Mouse (Mus musculus) induced T-regulatory cell, adult 2 months (primary cell): Measurements from ENCODE around the gene Slc16a5.

ENCODE experiments used
- DNase-seq: peaks from one replicate; pipeline ENCODE4 v3.0.0-alpha.2; 2012; ENCODE audit warnings: low read depth

Slc16a5 gene

GRCm38 (mm10) chr11:115462243-115462891 lies at the start of gene Slc16a5:
Slc16a5 (plus strand) TSS chr11:115462474.
- no peak for DNase-seq

- DNase-seq: peak; percentile 96
These were observed 42.6 kb upstream of the Slc16a5 start, which contains the start of the genes Atp5h and Kctd2 for GRCm38 (mm10) chr11:115419531-115420237. Atp5h (minus strand) TSS chr11:115419962. Kctd2 (plus strand) TSS chr11:115420128.

- peak; percentile 55 for DNase-seq
These were observed 41.7 kb upstream of the Slc16a5 start for GRCm38 (mm10) chr11:115420336-115421190.

GRCm38 (mm10) chr11:115421328-115421727 lies 40.9 kb upstream of the Slc16a5 start:
- no peak for DNase-seq

DNA sequence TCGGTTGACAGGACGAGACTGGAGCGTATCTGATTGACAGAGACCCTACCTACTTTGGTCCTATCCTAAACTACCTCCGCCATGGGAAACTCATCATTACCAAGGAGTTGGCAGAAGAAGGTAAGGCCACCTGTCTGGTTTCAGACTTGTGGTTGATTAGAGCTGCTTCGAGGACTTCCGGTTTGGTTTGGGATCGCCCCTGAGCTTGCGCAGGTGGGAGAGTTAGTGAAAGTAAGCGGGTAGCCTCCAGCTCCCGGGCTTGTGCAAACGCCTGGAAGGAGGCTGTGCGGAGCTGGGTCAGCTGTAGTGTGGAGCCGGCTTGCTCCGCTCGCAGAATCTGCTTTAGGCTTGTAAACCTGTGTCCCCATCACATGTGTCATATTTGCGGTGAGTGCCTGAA lies 40.3 kb upstream of the Slc16a5 start:
- DNase-seq: no peak

DNA sequence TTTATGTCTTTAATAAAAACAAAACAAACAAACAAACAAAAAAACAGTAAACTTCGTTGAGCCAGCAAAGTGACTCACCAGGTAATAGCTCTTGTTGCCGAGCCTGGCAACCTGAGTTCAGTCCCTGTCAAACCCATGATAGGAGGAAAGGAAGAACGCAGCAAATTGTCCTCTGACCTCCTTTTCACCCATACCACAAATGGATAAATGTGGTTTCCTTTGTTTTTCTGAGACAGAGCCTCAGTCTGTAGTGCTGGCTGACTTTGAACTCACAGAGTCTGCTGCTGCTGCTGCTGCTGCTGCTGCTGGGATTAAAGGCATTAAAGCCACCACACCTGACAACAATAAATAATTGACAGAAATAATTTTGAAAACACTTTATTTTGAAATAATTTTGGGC lies 39.2 kb upstream of the Slc16a5 start:
- DNase-seq: no peak

DNA sequence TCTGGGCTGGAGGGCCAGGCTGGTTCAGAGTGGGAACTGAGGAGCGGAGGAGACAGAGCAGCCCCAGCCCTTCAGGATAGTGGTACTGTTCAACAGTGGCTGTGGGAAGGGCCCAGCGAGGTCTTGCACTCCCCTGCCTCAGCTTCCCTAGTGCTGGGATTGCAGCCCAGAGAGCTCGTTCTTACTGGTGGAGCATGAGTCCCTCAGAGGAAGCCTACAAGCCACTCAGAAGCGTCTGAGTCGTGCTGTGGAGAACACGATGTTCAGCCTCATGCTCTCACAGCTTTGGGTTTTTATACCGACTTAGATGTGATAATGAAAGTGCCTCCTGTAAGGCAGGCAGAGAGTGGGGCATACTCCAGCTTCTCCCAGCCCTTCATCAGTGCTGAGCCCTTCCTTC lies 37.6 kb upstream of the Slc16a5 start:
- DNase-seq: no peak

DNA sequence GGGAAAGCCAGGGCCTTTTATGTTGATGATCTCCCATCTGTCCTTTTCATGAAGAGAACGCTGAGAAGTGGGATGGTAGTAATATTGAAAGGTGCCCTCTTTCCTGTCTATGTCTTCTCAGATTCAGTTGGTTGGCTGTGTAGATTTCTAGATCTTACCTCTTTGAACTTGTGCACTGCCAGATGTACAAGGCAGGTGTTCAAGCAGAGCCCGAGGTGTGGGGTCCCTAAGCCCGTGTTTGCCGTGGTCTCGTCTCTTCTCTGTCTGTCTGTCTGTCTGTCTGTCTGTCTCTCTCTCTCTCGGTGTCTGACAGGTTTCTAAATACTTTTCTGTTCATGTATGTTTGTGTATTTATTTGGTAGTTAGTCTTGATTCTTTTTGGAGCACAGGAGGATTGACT lies 36.6 kb upstream of the Slc16a5 start:
- no peak for DNase-seq

DNA sequence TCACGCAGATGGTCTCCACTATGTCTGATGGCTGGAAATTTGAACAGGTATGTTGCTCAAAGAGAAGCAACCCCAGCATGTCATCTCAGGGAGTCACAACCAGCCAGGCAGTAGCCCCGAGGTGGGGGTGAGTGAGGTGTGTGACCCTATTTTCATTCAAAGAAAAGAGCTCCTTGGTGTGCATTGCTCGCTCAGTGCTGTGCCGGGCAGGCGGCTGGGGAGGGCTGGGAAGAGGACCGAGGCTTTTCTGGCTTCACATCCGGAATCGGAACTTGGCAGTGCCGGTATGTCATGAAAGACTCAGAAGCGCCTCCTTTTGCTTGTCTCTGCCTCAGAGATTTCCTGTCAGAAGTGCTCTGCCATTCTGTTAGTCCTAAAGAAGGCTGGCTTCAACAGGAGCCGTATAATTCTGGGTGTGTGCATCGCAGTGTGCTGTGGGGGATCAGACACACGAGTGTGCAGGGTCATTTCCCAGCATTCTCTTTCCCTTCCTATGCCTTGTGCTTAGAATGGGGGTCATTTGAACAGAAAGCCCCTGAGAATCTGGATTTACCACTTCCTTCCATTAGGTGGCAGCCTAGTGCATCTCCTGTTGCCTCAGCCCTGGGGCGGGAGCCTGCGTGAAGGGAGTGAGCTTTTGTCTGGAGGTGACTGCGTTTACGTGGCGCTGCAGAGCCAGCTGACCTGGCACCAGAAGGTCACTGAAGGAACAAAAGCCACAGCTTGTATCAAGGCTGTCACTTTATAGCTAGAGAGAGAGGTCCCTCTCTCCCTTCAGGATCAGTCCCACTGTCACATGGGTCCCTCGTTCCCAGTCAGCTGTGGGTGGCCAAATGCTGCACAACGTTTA lies 34.6 kb upstream of the Slc16a5 start:
- peak; percentile 87 for DNase-seq

GRCm38 (mm10) chr11:115429307-115429706 lies 33.0 kb upstream of the Slc16a5 start:
- no peak for DNase-seq

DNA sequence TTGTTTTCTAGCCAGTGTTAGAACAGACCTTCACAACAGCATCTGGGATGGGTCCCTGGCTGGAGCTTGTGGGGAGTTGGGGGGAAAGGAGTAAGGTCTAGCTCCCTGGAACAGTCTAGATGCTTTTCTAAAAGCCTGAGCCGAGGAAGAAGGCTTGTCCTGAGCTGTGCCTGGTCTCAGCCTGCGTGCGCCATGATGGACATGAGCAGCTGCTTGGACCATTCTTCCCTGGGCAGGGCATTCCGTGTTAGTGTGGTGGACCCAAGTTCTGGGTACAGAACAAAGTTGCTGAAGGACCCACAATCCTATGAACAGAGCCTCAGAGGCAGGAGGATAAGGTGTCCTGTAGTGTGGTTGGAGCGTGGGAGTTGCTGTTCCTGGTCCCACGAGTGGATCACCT lies 31.7 kb upstream of the Slc16a5 start:
- DNase-seq: no peak

- DNase-seq: no peak
These were observed 29.5 kb upstream of the Slc16a5 start for GRCm38 (mm10) chr11:115432814-115433213.

- DNase-seq: no peak
These were observed 28.9 kb upstream of the Slc16a5 start for GRCm38 (mm10) chr11:115433342-115433741.

GRCm38 (mm10) chr11:115435596-115436337 lies 26.5 kb upstream of the Slc16a5 start:
- no peak for DNase-seq

GRCm38 (mm10) chr11:115437571-115438122 lies 24.6 kb upstream of the Slc16a5 start:
- DNase-seq: no peak

DNA sequence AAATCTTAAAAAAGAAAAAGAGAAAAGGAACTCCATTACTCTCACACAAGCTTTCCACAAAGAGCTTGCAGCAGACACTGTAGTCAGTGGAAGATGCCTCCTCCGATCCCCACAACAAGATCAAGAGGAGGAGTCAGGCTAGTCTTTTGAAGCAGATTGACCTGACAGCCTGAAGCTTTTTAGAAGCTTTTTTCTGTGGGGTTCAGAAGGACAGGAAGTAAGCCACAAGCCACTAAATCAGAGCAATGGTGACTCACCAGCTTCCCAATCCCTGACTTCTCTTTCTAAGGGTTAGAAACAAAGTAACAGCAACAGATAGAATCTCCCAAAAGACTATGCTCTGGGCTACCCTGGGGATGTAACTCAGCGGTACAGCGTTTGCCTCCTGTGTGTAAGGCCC lies 22.9 kb upstream of the Slc16a5 start:
- DNase-seq: no peak

- DNase-seq: peak; percentile 47
These were observed 22.2 kb upstream of the Slc16a5 start, which contains the start of gene Trim80 for GRCm38 (mm10) chr11:115439906-115440595. Trim80 (plus strand) TSS chr11:115440545.

DNA sequence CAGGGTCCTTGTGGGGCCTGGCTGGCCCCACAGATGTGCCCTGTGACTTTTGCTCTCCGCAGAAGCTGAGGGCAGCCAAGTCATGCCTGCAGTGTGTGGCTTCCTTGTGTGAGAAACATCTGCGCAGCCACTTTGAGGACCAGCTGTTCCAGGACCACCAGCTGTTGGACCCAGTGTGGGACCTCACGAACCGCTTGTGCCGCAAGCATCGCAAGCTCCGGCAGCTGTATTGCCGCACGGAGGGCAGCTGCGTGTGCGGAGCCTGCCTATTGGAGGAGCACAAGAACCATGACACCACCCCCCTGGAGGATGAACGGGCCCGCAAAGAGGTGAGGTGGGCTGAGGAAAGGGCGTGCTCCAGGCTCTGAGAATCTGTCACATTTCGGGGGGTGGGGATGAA lies 20.9 kb upstream of the Slc16a5 start:
- DNase-seq: no peak

GRCm38 (mm10) chr11:115446906-115447305 lies 15.4 kb upstream of the Slc16a5 start:
- DNase-seq: no peak

- DNase-seq: no peak
These were observed 14.9 kb upstream of the Slc16a5 start for GRCm38 (mm10) chr11:115447321-115447885.
